Mouse (Mus musculus) cortical plate, adult 2 months (tissue): ENCODE data around the gene Diaph2.

ENCODE experiments used
- CTCF ChIP-seq: fragments of 200-500 bp; IDR thresholded peaks from 2 replicates; pipeline ENCODE4 v1.5.1; 2011; ENCODE audit warnings: mild to moderate bottlenecking, control low read depth, low read length; ENCODE audit not compliant: insufficient read depth; ENCODE audit errors: extremely low read depth
- POLR2A ChIP-seq: fragments of 200-500 bp; IDR thresholded peaks from 2 replicates; pipeline ENCODE4 v1.6.1; 2011; ENCODE audit warnings: mild to moderate bottlenecking, low read length, control low read depth; ENCODE audit not compliant: insufficient read depth; ENCODE audit errors: extremely low read depth

DNA sequence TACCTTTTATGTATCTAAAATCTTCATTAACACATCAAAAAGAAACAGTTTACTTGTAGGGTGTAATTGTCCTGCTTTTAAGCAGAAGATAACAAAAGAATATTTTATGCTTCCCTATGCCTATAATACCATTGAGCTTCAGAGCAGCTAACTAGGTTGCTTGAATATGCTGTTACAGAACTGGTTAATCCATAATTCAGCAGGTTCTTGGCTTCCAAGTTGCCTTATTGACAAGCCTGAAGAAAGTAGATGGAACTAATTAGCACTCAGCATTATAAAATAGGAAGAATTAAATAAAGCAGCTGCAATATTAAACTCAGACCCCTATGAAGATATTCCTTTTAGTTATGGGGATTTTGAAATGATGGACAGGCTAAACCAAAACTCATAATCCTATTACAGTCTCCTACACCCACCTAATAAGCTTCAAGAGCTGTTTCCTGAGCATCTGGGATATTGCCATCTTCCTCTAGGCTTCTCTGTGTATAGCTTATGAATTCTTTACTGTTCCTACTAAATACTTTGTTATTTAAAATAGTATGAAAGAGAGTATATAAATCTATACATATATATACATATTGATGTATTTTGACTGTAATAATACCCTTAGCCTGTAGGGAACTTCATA lies 601.4 kb downstream of the Diaph2 start:
- TF ChIP-seq CTCF (no peak), POLR2A (no peak)
